Mouse (Mus musculus) layer of hippocampus, postnatal 14 days (tissue): ENCODE measurements around the gene Purb. TPM values are rescaled to one million over a fixed set of nuclear protein-coding genes. Genes with fewer than 3 reads are reported as not detected.
"Not testable (repeated sequence)": the region's sequence is repeated elsewhere in the genome, so short reads cannot be mapped to it uniquely, and the experiment has no call there.

Experiments used
- DNase-seq, 2 experiments: peaks; one replicate each; pipeline ENCODE4 v3.0.0; 2021 to 2022; ENCODE audit warnings: low spot score in 2 of 2, mixed read lengths in 1 of 2
- microRNA-seq, 2 experiments: library from miRNA; unstranded; fragments of <30 nt; microRNA quantifications; one replicate each; pipeline ENCODE4 v1.2.0; 2021
- total RNA-seq, 2 experiments: library from RNA; stranded (reverse); gene quantifications; 2 replicates each; pipeline ENCODE4 v1.2.3; 2021

Gene Purb
- total RNA-seq, 2 experiments from 2014 or later, result 258 to 283 TPM

- no peak for DNase-seq
Observed at GRCm38 (mm10) chr11:6445951-6446350, 29.8 kb downstream of the Purb start.

GRCm38 (mm10) chr11:6445441-6445840 lies 30.3 kb downstream of the Purb start:
- no peak for DNase-seq

GRCm38 (mm10) chr11:6444077-6444853 lies 31.5 kb downstream of the Purb start, which contains the start of gene H2afv:
H2afv (minus strand) TSS chr11:6444443.
- DNase-seq, result peak; percentile 99 to 100

DNA sequence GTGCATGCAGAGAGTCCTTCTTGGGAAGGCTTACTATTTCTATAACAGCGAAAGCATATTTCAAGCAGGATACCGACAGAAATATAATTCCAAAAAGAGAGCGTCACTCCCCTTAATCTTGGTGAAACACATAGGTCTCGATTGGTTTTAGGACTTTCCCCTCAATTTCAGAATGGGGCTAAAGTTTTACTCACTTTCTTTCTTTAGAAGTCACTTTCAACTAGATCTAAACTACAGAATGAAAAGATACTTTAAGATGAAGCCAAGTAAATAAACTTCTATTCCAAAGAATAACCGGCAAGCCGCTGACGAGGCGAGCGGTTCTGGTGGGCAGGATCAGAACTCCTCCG lies 32.0 kb downstream of the Purb start:
- DNase-seq, result no peak

GRCm38 (mm10) chr11:6443102-6443501 lies 32.6 kb downstream of the Purb start:
- no peak for DNase-seq

DNA sequence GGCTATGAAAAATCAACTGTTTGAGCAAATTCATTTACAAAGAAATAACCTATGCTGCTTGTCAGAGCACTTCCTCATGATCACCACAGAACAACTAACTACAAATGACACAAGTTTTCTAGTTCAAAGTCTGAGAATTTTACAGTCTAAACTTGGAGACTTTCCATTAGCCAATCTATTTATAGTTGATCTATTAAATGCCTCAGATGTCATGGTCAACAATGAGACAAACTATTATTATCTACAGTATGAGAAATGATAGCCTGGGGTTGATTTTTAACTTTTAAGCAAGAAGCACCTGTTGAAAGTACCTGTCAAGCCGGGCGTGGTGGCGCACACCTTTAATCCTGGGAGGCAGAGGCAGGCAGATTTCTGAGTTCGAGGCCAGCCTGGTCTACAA lies 33.2 kb downstream of the Purb start:
- DNase-seq, result no peak

GRCm38 (mm10) chr11:6440171-6440570 lies 35.5 kb downstream of the Purb start:
- DNase-seq, result no peak

- DNase-seq, result no peak
Observed at GRCm38 (mm10) chr11:6437667-6438066, 38.0 kb downstream of the Purb start.

GRCm38 (mm10) chr11:6436442-6436841 lies 39.3 kb downstream of the Purb start:
- DNase-seq, result no peak

- no peak for DNase-seq
Observed at GRCm38 (mm10) chr11:6430186-6430585, 45.5 kb downstream of the Purb start.

DNA sequence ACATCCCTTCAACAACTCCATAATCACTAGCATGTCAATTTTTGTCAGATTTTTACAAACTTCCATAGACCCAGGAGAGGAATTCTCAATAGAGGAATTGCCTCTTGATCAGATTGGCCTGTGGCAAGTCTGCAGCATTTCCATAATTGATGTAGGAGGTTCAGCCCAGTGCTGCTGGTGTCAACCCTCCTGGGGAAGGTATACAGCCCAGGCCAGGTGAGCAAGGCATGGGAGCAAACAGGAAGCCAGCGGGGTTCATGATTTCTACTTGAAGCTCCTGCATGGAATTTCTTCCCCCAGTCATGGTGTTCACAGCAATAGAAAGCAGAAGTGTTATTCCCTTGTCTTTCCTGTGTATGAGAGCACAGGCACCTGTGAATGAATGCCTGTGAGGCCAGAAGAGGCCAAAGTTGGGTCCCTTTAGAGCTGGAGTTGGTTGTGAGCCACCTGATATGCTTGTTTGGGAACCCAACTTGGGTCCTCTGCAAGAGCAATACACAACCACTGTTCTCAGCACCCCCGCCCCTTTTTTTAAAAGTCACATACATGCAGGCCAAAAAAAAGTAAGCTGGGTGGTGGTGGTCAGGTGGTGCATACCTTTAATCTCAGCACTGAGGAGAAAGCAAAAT lies 54.9 kb downstream of the Purb start:
- no peak for DNase-seq

GRCm38 (mm10) chr11:6420283-6420703 lies 55.4 kb downstream of the Purb start:
- DNase-seq, result no peak

DNA sequence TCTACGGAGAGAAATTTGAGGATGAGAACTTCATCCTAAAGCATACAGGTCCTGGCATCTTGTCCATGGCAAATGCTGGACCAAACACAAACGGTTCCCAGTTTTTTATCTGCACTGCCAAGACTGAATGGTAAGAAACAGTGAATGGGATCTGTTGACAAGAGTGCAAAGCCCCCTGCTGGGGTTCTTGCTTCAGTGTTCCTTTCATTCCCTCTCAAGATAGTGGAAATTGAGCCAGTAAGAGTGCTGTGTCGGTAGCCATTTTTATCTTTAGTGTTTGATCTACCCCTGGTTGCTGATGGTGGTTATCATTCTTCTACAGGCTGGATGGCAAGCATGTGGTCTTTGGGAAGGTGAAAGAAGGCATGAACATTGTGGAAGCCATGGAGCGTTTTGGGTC lies 56.6 kb downstream of the Purb start:
- DNase-seq, result not testable (repeated sequence)

- DNase-seq, result no peak
Observed at GRCm38 (mm10) chr11:6418751-6419150, 57.0 kb downstream of the Purb start.

Small RNA genes lying within 50 kb of the gene (microRNA-seq; reads per million reads assigned to microRNA genes)
- gene Gm22123, result 0 reads per million in 2 experiments

Other genes starting within 250 kb of the Purb start
- under 1 TPM; 0.23 to 0.24 TPM for gene Npc1l1, start 245.8 kb downstream of the Purb start, total RNA-seq
- gene Ddx56, start 208.1 kb downstream of the Purb start, total RNA-seq, result 10 to 100 TPM; 44.9 to 47.5 TPM
- 10 to 100 TPM; 82.4 to 83.1 TPM for gene Tmed4, start 201.0 kb downstream of the Purb start, total RNA-seq
- gene Ogdh, start 184.3 kb downstream of the Purb start, total RNA-seq, result 100 to 1,000 TPM; 252 to 261 TPM
- 100 to 1,000 TPM; 165 to 169 TPM for gene Zmiz2, start 86.8 kb downstream of the Purb start, total RNA-seq
- gene Ppia, start 60.5 kb downstream of the Purb start, total RNA-seq, result 1,000 to 10,000 TPM; 1,939 to 1,976 TPM
- 10 to 100 TPM; 39.7 to 40.2 TPM for gene H2afv, start 31.5 kb downstream of the Purb start, total RNA-seq
- under 1 TPM; 0.48 to 0.74 TPM for gene Myo1g, start 45.0 kb upstream of the Purb start, total RNA-seq
- 10 to 100 TPM; 51.8 to 54.5 TPM for gene Ccm2, start 71.0 kb upstream of the Purb start, total RNA-seq
- gene Nacad, start 130.1 kb upstream of the Purb start, total RNA-seq, result 10 to 100 TPM; 58.1 to 61.9 TPM
- gene Tbrg4, start 150.2 kb upstream of the Purb start, total RNA-seq, result 10 to 100 TPM; 47.2 to 52.5 TPM
- gene Wap, start 162.7 kb upstream of the Purb start, total RNA-seq, result not detected
- gene Ramp3, start 182.6 kb upstream of the Purb start, total RNA-seq, result 10 to 100 TPM in 1 of 2 experiments, 1 to 10 TPM in 1; 5.6 to 11.9 TPM